Mouse (Mus musculus) ES-Bruce4 (cell line): ENCODE data around the gene Hc.

Experiments
- CTCF ChIP-seq: IDR thresholded peaks from one replicate; pipeline ENCODE4 v1.8.1; 2011; ENCODE audit warnings: low read depth, low read length
- POLR2A ChIP-seq: IDR thresholded peaks from one replicate; pipeline ENCODE4 v1.8.1; 2011; ENCODE audit warnings: low read length; ENCODE audit not compliant: insufficient read depth

- no peak for TF ChIP-seq CTCF
- TF ChIP-seq POLR2A, result no peak
Observed at GRCm38 (mm10) chr2:34992729-34993695, 68.2 kb downstream of the Hc start.
